Comparison of ENCODE assay signal across 15 mouse cellular contexts in the genomic region with DNA sequence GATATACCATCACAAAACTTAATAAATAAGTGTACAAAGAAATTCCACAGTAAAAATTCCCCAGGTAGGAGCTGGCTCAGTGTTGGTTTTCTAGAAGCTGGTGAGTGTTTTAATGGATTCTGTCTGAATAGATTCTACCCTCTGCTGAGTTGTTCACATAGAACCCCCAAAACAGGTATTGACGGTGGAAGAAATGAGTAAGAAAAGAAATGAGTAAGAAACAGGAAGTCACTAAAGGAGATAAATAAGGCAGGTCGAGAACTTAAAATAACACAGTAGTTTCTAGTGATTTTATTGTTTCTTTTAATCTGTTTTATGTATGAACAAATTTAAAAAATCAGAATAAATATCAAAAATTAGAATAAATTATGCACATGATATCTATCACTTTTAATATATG.
"Had no signal": no experiment of that assay in that cellular context is flagged by ENCODE, and none has a peak within 500 bp of the region (broad histone marks: within the 10 kb centered on the region; RNA-seq: fewer than 3 reads in every experiment).

No protein-coding gene starts in this region.

- H3K27ac ChIP-seq: neural tube, embryonic 13.5 days; neural tube, embryonic 15.5 days; stomach, embryonic 15.5 days had no signal

- H3K4me1 ChIP-seq: neural tube, embryonic 13.5 days; neural tube, embryonic 15.5 days; stomach, embryonic 15.5 days had no signal

- H3K9ac ChIP-seq: neural tube, embryonic 13.5 days; neural tube, embryonic 15.5 days; stomach, embryonic 15.5 days had no signal

- H3K9me3 ChIP-seq: neural tube, embryonic 13.5 days; neural tube, embryonic 15.5 days; stomach, embryonic 15.5 days had no signal

- H3K4me3 ChIP-seq: neural tube, embryonic 13.5 days; neural tube, embryonic 15.5 days; stomach, embryonic 15.5 days had no signal

- H3K27me3 ChIP-seq: neural tube, embryonic 13.5 days; neural tube, embryonic 15.5 days; stomach, embryonic 15.5 days had no signal

- DNase-seq: retina, postnatal 1 day; right cerebral cortex, adult 18-20 months; right cerebral cortex, postnatal 14 days; right cerebral cortex, postnatal 25 days; right cerebral cortex, postnatal 4 days; spleen, adult 18-20 months; thymus, adult 18-20 months; thymus, adult 2 months; thymus, postnatal 14 days; thymus, postnatal 25 days; thymus, postnatal 36 days; thymus, postnatal 4 days had no signal

- H3K4me2 ChIP-seq: neural tube, embryonic 13.5 days; neural tube, embryonic 15.5 days; stomach, embryonic 15.5 days had no signal

- H3K36me3 ChIP-seq: neural tube, embryonic 13.5 days; neural tube, embryonic 15.5 days; stomach, embryonic 15.5 days had no signal
